Mouse (Mus musculus) right cerebral cortex, postnatal 25 days (tissue): ENCODE results near the gene Lce6a.

Experiments
- DNase-seq: peaks from one replicate; pipeline ENCODE4 v3.0.0; 2022

Lce6a gene

DNA sequence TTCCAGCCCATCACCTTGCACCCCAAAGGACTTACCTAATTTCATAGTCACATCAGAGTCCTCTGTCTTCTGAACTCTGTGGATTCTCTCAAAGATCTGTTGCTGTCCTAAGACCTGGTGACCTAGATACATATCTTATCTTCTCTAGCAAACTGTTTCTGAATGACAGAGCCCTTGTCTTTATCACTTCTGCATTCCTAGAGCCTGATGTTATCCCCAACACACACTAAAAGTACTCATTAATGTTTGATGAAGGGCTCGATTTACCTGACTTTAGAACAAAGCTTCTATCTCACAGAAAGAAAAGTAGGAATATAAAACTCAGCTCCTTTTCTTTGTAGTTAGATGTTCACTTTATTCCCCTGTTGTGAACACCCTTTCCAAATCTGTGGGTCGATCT, at the start of gene Lce6a:
TSS of gene Lce6a (minus strand) at position 101 of the 400 bp plus-strand sequence.
- DNase-seq, result no peak

- no peak for DNase-seq
Measured at GRCm38 (mm10) chr3:92670215-92670614, 48.8 kb upstream of the Lce6a start, which contains the start of gene Lce1a2. Gene Lce1a2, minus strand, starts transcription at chr3:92670315.

- DNase-seq, result no peak
Measured at GRCm38 (mm10) chr3:92656826-92657225, 35.4 kb upstream of the Lce6a start, which contains the start of gene Lce1b. Gene Lce1b, minus strand, starts transcription at chr3:92656926.

DNA sequence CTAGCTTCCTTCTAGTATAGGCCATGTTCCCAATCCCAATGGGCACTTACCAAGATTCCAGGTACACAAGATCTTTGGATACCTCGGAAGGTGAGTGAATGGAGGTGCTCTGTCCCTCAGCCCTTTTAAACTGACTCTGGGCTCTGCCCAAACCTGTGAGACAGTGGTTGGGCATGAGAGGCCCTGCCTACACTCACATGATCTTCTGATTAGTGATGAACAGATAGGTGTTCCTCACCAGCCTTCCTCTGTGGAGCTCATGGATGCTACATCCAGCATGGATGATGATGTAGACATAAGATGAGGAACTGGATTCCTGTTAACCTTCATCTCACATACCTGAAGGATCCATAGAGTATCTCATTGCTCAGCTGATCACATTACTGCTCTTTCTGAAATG, 26.7 kb upstream of the Lce6a start, which contains the start of gene Lce1a1:
TSS of gene Lce1a1 (minus strand) at position 101 of the 400 bp plus-strand sequence.
- DNase-seq, result no peak

- no peak for DNase-seq
Measured at GRCm38 (mm10) chr3:92639854-92640253, 18.4 kb upstream of the Lce6a start.

DNA sequence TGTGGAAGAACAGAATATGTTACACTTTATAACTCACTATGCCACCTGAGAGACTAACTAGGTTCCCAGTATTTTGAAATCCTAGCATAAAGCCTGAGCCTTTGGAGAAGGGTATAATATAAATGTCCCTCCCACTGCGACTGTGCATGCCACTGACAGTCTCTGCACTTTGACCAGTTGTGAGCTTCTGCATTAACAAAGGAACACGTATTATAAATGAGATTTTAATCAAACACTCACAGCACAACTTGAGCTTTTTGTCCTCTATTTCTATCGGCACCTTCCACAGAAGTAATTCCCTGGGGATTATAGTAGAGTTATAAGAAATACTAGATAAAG, 17.2 kb upstream of the Lce6a start:
- no peak for DNase-seq

DNA sequence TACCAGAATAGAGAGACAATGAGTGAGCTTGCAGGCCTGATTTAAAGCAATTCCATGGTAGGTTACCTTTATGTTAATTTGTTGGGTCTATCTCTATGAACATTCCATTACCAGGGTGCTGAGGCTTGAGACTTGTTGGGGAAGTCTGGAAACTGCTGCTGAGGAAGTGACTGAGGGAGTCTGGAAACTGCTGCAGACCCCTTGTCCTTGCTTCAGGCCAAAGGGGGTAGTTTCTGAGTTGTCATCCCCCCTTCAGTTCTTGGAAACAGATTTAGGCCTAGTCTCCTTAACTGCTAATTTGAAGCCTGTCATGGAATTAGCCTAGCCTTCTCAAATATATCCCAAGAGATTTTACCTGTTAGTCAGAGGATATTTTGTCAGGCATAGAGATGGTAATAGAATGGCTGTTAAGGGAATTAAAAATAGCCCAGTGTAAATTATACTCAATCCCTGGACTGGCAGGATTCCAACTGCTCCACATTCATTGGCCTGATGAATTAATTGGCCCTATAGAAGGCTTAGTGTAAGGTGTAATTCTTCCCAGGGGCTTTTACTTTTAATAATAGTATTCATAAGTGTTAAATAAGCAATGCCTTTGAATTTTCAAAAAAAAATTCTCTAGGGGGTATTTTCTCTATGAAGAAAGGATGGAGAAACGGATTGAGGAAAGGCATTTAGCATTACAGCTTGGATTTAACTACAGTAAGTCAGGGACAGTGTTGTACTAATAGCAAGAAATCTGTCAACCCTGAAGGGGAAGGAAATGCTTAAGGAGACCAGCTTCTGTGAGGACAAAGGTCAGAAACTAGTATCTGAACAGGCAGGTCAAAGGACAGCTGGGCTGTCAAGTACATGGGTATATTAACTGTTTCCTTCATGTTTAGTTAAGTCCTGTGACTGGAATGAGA, 16.5 kb upstream of the Lce6a start:
- DNase-seq, result no peak

DNA sequence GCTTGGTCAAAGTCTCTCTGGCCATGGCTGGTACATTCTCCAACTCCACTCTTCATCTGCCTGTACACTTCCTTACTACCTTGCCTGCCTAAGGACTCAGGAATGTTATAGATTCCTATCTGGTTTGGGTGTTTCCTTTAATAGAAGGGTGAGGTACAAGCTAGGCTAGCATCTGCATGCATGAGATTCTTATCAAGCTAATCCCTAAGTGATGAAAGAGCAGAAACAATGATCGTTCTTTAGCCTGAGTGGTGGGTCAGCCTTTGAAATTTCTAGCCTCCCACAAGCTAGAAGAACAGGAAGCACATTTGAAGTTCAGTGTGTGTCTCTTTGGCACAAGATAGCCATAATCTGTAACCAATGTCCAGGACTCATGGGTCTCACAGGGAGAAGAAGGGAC, 11.7 kb downstream of the Lce6a start:
- no peak for DNase-seq

DNA sequence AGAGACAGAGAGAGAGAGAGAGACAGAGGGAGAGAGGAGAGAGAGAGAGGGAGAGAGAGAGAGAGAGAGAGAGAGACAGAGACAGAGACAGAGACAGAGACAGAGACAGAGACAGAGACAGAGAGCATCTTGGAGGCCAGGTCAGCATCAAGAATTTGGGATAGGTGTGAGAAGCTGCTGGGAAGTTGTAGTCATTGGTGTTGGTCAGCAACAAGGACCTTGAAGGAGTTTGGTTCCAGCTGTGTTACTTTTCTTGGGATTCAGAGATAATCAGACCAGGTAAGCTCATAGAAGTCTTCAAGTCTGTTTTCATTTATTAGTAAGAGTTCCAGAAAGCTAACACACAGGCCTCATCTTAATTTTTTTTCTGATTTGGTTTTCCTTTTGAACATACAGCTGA, 14.1 kb downstream of the Lce6a start, which contains the start of gene 2210017I01Rik:
TSS of gene 2210017I01Rik (minus strand) at position 101 of the 400 bp plus-strand sequence.
- no peak for DNase-seq

- no peak for DNase-seq
Measured at GRCm38 (mm10) chr3:92602169-92602568, 19.3 kb downstream of the Lce6a start.

DNA sequence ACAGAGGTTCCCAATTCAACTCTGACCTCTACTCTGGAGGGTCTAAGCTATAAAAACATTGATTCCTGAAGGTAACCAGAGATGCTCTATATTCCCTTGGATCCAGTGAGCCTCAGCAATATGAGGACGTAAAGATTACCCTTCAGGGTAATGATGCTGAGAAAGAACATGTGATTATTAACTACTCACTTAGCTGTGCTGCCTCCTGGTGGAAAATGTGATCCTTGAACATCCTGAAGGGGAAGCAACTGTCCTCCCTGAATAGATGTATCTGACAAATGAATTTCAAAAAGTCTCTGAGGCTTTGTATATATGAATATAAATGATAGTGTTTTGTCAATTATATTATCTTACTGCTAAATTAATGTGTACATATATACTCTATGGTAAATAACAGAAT, 21.0 kb downstream of the Lce6a start:
- no peak for DNase-seq

DNA sequence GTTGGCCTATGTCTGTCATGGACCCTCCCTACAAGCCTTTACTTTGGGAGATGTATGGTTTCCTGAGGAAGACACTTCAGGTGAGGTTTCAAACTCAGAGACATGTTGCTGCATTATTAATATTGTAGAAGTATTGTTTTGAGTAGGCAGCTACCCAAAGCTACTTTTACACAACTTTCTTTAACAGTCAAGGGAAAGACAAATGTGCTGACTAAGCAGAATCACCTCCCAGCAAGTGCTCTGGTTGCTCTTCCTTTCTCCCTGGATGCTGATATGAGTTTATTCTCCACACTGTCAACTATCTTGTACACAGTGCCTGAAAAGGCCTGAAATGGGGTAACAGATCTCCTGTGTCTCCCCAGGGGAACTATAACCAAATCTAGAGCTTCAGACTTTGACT, 21.5 kb downstream of the Lce6a start:
- no peak for DNase-seq

GRCm38 (mm10) chr3:92598429-92598828, 23.0 kb downstream of the Lce6a start:
- DNase-seq, result no peak

DNA sequence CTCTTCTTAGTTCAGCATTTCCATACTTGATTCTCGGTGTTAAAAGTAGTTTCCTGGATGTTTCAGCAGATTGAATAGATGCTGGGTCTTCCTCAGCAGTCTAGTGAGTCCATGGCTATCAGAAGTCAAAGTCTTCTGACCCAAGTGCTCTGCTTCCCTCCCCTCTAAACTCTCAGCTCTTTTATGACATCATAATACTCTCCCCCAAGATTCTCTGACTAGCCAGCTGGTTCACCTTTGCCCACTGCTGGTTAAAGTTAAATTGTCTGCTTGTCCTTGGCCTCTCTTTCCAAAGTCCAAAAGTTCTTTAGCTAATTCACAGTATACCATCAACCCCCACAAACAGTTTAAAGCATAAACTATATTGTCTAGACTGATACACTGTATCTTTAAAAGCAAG, 32.6 kb downstream of the Lce6a start, which contains the start of gene Smcp:
TSS of gene Smcp (minus strand) at position 140 of the 400 bp plus-strand sequence.
- DNase-seq, result no peak

- DNase-seq, result no peak
Measured at GRCm38 (mm10) chr3:92587190-92587589, 34.3 kb downstream of the Lce6a start.

GRCm38 (mm10) chr3:92585055-92585454, 36.4 kb downstream of the Lce6a start:
- DNase-seq, result no peak

- no peak for DNase-seq
Measured at GRCm38 (mm10) chr3:92583164-92583826, 38.2 kb downstream of the Lce6a start.

- no peak for DNase-seq
Measured at GRCm38 (mm10) chr3:92579508-92579907, 42.0 kb downstream of the Lce6a start.

GRCm38 (mm10) chr3:92578652-92579413, 42.6 kb downstream of the Lce6a start:
- no peak for DNase-seq

GRCm38 (mm10) chr3:92573449-92574041, 47.9 kb downstream of the Lce6a start, which contains the start of gene Ivl:
Gene Ivl, minus strand, starts transcription at chr3:92573735.
- DNase-seq, result no peak

DNA sequence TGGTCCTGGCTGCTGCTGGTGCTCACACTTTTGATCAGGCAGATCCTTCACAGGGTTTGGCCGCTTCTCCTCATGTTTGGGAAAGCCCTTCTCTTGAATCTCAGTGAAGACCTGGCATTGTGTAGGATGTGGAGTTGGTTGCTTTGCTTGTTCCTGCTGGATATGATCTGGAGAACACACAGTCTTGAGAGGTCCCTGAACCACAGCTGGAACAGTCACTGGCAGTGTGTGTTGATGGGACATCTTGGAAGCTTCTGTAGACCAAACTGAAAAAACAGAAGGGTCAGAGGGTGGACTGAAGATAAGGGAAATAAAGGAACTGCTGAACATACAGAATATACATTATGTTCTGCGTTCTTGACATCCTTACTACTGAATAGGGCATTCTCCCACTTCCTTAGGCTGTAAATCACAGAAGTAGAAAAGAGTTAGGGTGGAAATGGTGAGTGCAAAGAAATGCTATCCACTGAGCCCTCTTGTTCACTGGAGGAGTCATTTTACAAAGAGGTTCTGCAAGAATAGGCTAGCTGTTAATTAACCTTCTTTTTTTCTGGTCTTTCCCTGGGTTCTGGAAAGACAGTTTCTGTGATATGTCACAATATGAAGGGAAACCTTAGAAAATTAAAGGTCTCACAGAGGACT, 48.8 kb downstream of the Lce6a start:
- DNase-seq, result no peak
